Mouse (Mus musculus): ENCODE measurements around the gene Cdr2l. TPM values are rescaled to one million over a fixed set of nuclear protein-coding genes. Genes with fewer than 3 reads are reported as not detected.

Cdr2l gene
- total RNA-seq, 2 experiments from 2014 or later = 26.8 to 29.3 TPM

DNA sequence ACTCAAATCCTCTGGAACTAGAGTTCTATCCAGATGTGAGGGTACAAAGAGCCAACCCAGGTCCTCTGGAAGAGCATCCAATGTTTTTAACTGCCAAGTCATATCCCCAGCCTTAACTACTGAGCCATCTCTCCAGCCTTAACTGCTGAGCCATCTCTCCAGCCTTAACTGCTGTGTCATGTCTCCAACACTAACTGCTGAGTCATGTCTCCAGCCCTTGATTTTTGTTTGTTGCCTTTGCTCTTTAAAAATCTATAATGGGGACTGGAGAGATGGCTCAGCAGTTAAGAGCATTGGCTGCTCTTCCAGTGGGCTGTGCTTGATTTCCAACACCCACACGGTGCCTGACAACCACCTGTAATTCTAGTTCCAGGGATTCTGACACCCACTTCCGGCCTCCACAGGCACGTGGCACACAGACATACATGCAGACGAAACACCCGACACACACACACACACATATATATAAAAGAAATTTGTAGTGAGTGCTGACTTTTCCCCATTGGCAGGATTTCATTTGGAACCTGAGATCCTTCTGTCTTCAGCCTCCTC, 55.9 kb downstream of the Cdr2l start:
- no peak for DNase-seq (ENCODE audit: low spot score in 2 of 2)

DNA sequence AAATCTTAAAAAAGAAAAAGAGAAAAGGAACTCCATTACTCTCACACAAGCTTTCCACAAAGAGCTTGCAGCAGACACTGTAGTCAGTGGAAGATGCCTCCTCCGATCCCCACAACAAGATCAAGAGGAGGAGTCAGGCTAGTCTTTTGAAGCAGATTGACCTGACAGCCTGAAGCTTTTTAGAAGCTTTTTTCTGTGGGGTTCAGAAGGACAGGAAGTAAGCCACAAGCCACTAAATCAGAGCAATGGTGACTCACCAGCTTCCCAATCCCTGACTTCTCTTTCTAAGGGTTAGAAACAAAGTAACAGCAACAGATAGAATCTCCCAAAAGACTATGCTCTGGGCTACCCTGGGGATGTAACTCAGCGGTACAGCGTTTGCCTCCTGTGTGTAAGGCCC, 57.6 kb downstream of the Cdr2l start:
- no peak for DNase-seq (ENCODE audit: low spot score in 2 of 2)

DNA sequence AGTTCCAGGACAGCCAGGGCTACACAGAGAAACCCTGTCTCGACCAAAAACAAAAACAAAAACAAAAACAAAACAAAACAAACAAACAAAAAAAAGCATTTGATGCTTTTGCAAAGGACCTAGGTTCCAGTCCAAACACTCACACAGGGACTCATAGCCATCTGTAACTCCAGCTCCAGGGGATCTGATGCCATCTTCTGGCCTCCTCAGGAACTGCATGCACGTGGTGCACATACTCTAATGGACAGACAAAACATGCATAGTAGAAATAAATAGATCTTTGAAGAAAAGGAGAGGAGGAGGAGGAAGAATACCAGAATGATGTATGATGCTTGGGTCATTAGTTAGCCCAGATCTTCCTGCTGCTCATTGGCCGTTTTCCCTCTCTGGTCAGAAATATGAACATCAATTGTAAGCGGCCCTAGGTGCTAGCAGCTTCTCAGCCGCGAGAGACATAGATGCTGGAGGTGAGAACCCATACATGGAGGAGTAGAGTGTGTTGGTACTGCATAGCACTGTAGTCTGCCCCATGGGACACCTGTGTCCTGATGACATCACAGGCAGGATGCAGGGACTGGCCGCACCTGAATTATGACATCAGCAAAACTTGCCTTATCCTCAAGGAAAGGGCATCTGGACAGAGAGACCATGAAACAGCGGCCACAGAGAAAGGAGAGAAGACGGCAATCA, 58.3 kb downstream of the Cdr2l start, which contains the start of gene Trim80:
Trim80 (plus strand) TSS at position 640 of the 690 bp plus-strand sequence.
- DNase-seq (ENCODE audit: low spot score in 2 of 2) = no peak

DNA sequence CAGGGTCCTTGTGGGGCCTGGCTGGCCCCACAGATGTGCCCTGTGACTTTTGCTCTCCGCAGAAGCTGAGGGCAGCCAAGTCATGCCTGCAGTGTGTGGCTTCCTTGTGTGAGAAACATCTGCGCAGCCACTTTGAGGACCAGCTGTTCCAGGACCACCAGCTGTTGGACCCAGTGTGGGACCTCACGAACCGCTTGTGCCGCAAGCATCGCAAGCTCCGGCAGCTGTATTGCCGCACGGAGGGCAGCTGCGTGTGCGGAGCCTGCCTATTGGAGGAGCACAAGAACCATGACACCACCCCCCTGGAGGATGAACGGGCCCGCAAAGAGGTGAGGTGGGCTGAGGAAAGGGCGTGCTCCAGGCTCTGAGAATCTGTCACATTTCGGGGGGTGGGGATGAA, 59.7 kb downstream of the Cdr2l start:
- DNase-seq (ENCODE audit: low spot score in 2 of 2) = no peak

Other genes with a start within 250 kb of the Cdr2l start
- gene Cd300lf, start 247.9 kb upstream of the Cdr2l start, total RNA-seq (2021) = under 1 TPM; 0.30 to 0.42 TPM
- gene Slc9a3r1, start 218.6 kb upstream of the Cdr2l start, total RNA-seq (2021) = 10 to 100 TPM; 60.9 to 68.1 TPM
- gene Tmem104, start 194.4 kb upstream of the Cdr2l start, total RNA-seq (2021) = 10 to 100 TPM; 14.9 to 16.2 TPM
- gene Nat9, start 194.1 kb upstream of the Cdr2l start, total RNA-seq (2021) = 10 to 100 TPM; 24.3 to 30.5 TPM
- 10 to 100 TPM; 33.8 to 35.7 TPM for gene Grin2c, start 114.7 kb upstream of the Cdr2l start, total RNA-seq (2021)
- 10 to 100 TPM; 13.1 to 18.1 TPM for gene Fdxr, start 104.9 kb upstream of the Cdr2l start, total RNA-seq (2021)
- gene Fads6, start 84.3 kb upstream of the Cdr2l start, total RNA-seq (2021) = 10 to 100 TPM; 14.6 to 15.5 TPM
- gene Otop2, start 74.8 kb upstream of the Cdr2l start, total RNA-seq (2021) = 1 to 10 TPM in 1 of 2 experiments, under 1 TPM in 1; 0.74 to 2.1 TPM
- gene Ush1g, start 59.9 kb upstream of the Cdr2l start, total RNA-seq (2021) = under 1 TPM; 0.26 to 0.52 TPM
- under 1 TPM in 1 of 2 experiments, not detected in 1; 0.14 TPM for gene Otop3, start 47.2 kb upstream of the Cdr2l start, total RNA-seq (2021)
- 100 to 1,000 TPM; 111 to 114 TPM for gene Hid1, start 14.2 kb upstream of the Cdr2l start, total RNA-seq (2021)
- 100 to 1,000 TPM; 111 to 122 TPM for gene Mrpl58, start 21.8 kb downstream of the Cdr2l start, total RNA-seq (2021)
- gene Atp5h, start 38.0 kb downstream of the Cdr2l start, total RNA-seq (2021) = 100 to 1,000 TPM; 453 to 457 TPM
- 10 to 100 TPM; 82.5 to 85.6 TPM for gene Kctd2, start 38.2 kb downstream of the Cdr2l start, total RNA-seq (2021)
- not detected for gene Trim80, start 58.6 kb downstream of the Cdr2l start, total RNA-seq (2021)
- gene Slc16a5, start 80.6 kb downstream of the Cdr2l start, total RNA-seq (2021) = not detected
- gene Armc7, start 93.8 kb downstream of the Cdr2l start, total RNA-seq (2021) = 10 to 100 TPM; 15.0 to 15.4 TPM
- gene Nt5c, start 109.9 kb downstream of the Cdr2l start, total RNA-seq (2021) = 10 to 100 TPM; 62.2 to 63.3 TPM
- 100 to 1,000 TPM; 157 TPM for gene Jpt1, start 132.5 kb downstream of the Cdr2l start, total RNA-seq (2021)
- gene Sumo2, start 154.4 kb downstream of the Cdr2l start, total RNA-seq (2021) = 100 to 1,000 TPM; 272 to 305 TPM
- 10 to 100 TPM; 44.2 to 49.3 TPM for gene Nup85, start 182.5 kb downstream of the Cdr2l start, total RNA-seq (2021)
- gene Mrps7, start 222.0 kb downstream of the Cdr2l start, total RNA-seq (2021) = 10 to 100 TPM; 52.8 to 54.1 TPM
- 10 to 100 TPM; 81.4 to 84.1 TPM for gene Gga3, start 222.1 kb downstream of the Cdr2l start, total RNA-seq (2021)
- gene Mif4gd, start 231.1 kb downstream of the Cdr2l start, total RNA-seq (2021) = 10 to 100 TPM; 15.4 to 16.1 TPM
- gene Slc25a19, start 246.4 kb downstream of the Cdr2l start, total RNA-seq (2021) = 10 to 100 TPM; 55.2 to 60.6 TPM

Data from left cerebral cortex, adult 18-20 months (tissue).